Mouse (Mus musculus): ENCODE results near the gene Cd274.

- no peak for TF ChIP-seq CTCF (IDR thresholded peaks at IDR 0.05; ENCODE audit: extremely low read depth, insufficient read length, insufficient replicate concordance, low read depth, low read length)
- TF ChIP-seq POLR2A (IDR thresholded peaks at IDR 0.05; ENCODE audit: low read depth, low read length), result no peak
These were observed 40.3 kb upstream of the Cd274 start for GRCm38 (mm10) chr19:29326822-29327552.
